Mouse (Mus musculus): ENCODE measurements around the gene Gxylt2. TPM values are rescaled to one million over a fixed set of nuclear protein-coding genes. Genes with fewer than 3 reads are reported as not detected.

Gxylt2 gene
- 1.2 TPM for polyA plus RNA-seq (2014; fragmentation: Illumina TruSeq; extraction: RNeasy Lipid Tissue Mini Kit (QIAGEN cat#74804); ENCODE audit: low read depth, low replicate concordance)

DNA sequence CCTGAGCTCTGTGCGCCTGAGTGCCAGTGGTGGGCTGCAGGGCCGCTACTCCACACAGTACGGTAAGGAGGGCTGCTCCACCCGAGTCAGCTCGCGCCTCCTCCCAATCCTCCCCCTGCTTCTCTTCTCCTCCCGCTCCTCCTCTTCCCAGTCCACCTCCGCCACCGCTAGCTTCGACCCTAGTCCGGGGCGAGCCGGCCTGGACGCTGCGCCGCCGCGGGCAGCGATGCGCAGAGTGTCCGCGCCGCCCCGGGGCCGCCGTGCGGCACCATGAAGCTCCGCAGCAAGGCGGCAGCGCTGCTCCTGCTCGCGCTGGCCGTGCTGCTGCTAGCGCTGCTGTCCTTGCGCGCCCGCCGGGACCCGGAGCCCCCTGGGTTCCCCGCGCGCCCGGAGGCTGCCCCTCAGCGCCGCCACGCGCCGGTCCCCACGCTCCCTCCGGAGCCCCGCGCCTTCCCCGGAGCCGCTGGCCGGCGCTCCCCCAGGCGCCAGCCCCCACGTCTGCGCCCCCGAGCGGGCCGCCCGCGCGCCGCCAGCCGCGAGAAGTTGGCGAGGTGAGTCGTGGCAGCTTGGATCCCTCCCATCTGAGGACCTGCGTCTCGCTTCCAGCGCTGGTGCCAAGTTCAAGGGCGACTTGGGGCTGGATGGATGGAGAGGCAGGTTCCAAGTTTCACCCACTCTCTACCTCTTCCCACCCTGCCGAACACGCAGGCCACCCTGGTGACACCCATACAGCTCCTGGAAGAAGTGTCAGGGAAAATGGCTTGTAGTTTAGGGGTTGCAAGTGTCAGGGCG lies at the start of gene Gxylt2:
TSS of gene Gxylt2 (plus strand) at position 161 of the 792 bp plus-strand sequence.

DNA sequence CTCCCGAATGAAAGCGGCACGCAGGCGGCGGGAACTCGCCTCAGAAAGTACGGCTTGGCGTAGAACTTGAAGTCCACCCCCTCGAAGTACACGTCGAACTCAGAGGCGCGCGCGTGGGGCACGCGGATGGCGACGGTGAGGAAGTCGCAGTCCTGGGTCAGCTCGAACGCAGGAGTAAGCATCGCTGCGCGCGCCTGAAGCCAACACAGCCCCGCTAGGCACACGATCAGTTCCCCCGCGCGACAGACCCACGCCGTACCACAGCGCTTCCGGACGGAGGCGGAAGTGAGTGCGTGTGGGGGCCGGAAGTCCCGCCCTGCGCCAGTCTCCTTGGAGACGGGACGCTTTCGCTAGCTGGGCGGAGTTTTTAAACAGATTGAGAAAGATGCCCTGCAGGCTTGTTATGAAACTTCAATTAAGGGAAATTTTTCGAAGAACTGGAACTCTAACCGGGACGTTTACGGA lies 33.6 kb upstream of the Gxylt2 start, which contains the start of gene Shq1:
TSS of gene Shq1 (minus strand) at position 278 of the 465 bp plus-strand sequence.

DNA sequence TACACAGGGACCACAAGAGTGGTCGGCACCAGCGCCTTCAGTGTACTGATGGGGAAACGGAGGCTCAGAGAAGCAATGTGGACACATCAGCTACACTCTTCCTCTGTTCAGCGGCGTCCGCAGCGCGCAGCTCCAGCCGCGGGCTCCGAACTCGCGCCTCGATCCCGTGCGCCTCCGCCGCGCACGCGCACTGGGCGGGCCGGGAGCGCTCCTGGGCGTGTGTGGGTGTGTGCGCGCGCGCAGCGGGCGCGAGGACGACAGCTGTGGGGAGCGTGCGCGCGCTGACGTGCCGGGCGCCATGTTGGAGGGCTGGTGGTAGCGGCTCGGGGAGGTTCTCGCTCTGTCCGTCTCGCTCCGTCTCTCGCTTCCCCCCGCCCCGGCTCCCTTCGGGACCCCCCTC lies 128.8 kb downstream of the Gxylt2 start, which contains the start of gene Ppp4r2:
TSS of gene Ppp4r2 (plus strand) at position 268 of the 400 bp plus-strand sequence.

Other genes starting within 250 kb of the Gxylt2 start
- 3.8 TPM for gene Shq1, start 33.6 kb upstream of the Gxylt2 start, polyA plus RNA-seq (2014; fragmentation: Illumina TruSeq; extraction: RNeasy Lipid Tissue Mini Kit (QIAGEN cat#74804); ENCODE audit: low read depth, low replicate concordance)
- 124 TPM for gene Ppp4r2, start 128.9 kb downstream of the Gxylt2 start, polyA plus RNA-seq (2014; fragmentation: Illumina TruSeq; extraction: RNeasy Lipid Tissue Mini Kit (QIAGEN cat#74804); ENCODE audit: low read depth, low replicate concordance)

Measured in testis, adult 10 weeks (tissue).